Mouse (Mus musculus): ENCODE measurements at regions not wholly inside any gene's neighbourhood (a gene's known extent, or its start where the extent isn't known, plus 50 kb on each side); places are given as distances from the start of the nearest gene placed in this dataset.

- no peak for DNase-seq (ENCODE audit: low read depth)
Measured at GRCm38 (mm10) chr4:56686141-56686540, 53.7 kb upstream of the Gm26657 start.

GRCm38 (mm10) chr4:56685696-56686095 lies 54.2 kb upstream of the Gm26657 start:
- DNase-seq (ENCODE audit: low read depth): no peak

GRCm38 (mm10) chr4:56685123-56685522 lies 54.7 kb upstream of the Gm26657 start:
- peak; percentile 79 for DNase-seq (ENCODE audit: low read depth)

GRCm38 (mm10) chr4:56684031-56684430 lies 55.8 kb upstream of the Gm26657 start:
- no peak for DNase-seq (ENCODE audit: low read depth)

- no peak for DNase-seq (ENCODE audit: low read depth)
Measured at GRCm38 (mm10) chr4:56681121-56681520, 58.7 kb upstream of the Gm26657 start.

GRCm38 (mm10) chr4:56673868-56674267 lies 66.0 kb upstream of the Gm26657 start:
- DNase-seq (ENCODE audit: low read depth): no peak

GRCm38 (mm10) chr4:56664921-56665320 lies 74.9 kb upstream of the Gm26657 start:
- DNase-seq (ENCODE audit: low read depth): no peak

GRCm38 (mm10) chr4:56661816-56662215 lies 78.1 kb upstream of the Gm26657 start:
- DNase-seq (ENCODE audit: low read depth): no peak

GRCm38 (mm10) chr4:56657046-56657445 lies 82.8 kb upstream of the Gm26657 start:
- no peak for DNase-seq (ENCODE audit: low read depth)

- no peak for DNase-seq (ENCODE audit: low read depth)
Measured at GRCm38 (mm10) chr4:56654327-56654726, 85.5 kb upstream of the Gm26657 start.

- no peak for DNase-seq (ENCODE audit: low read depth)
Measured at GRCm38 (mm10) chr4:56652819-56653218, 87.1 kb upstream of the Gm26657 start.

GRCm38 (mm10) chr4:56649731-56650130 lies 90.1 kb upstream of the Gm26657 start:
- DNase-seq (ENCODE audit: low read depth): no peak

- DNase-seq (ENCODE audit: low read depth): no peak
Measured at GRCm38 (mm10) chr4:56643999-56644962, 95.6 kb upstream of the Gm26657 start.

- DNase-seq (ENCODE audit: low read depth): no peak
Measured at GRCm38 (mm10) chr4:56643491-56643890, 96.4 kb upstream of the Gm26657 start.

- no peak for DNase-seq (ENCODE audit: low read depth)
Measured at GRCm38 (mm10) chr4:56639709-56640108, 100.2 kb upstream of the Gm26657 start.

GRCm38 (mm10) chr4:56638704-56639478 lies 101.0 kb upstream of the Gm26657 start:
- DNase-seq (ENCODE audit: low read depth): no peak

- no peak for DNase-seq (ENCODE audit: low read depth)
Measured at GRCm38 (mm10) chr4:56636265-56636664, 103.6 kb upstream of the Gm26657 start.

- no peak for DNase-seq (ENCODE audit: low read depth)
Measured at GRCm38 (mm10) chr4:56633528-56633927, 106.3 kb upstream of the Gm26657 start.

GRCm38 (mm10) chr4:56630251-56630650 lies 109.6 kb upstream of the Gm26657 start:
- no peak for DNase-seq (ENCODE audit: low read depth)

GRCm38 (mm10) chr4:56627206-56627605 lies 112.7 kb upstream of the Gm26657 start:
- DNase-seq (ENCODE audit: low read depth): no peak

- no peak for DNase-seq (ENCODE audit: low read depth)
Measured at GRCm38 (mm10) chr4:56621782-56622181, 118.1 kb upstream of the Gm26657 start.

GRCm38 (mm10) chr4:56621356-56621755 lies 118.5 kb upstream of the Gm26657 start:
- no peak for DNase-seq (ENCODE audit: low read depth)

- no peak for DNase-seq (ENCODE audit: low read depth)
Measured at GRCm38 (mm10) chr4:56620628-56621027, 119.2 kb upstream of the Gm26657 start.
